Mouse (Mus musculus): Measurements from ENCODE around the gene Apoc4. TPM values are rescaled to one million over a fixed set of nuclear protein-coding genes. Genes with fewer than 3 reads are reported as not detected.
A peak's percentile ranks its signal among the peaks of the same experiment; 100 is the strongest.
"Not testable (repeated sequence)": the region's sequence is repeated elsewhere in the genome, so short reads cannot be mapped to it uniquely, and the experiment has no call there.

Apoc4 gene
- total RNA-seq, 4 experiments from 2014 or later: not detected

DNA sequence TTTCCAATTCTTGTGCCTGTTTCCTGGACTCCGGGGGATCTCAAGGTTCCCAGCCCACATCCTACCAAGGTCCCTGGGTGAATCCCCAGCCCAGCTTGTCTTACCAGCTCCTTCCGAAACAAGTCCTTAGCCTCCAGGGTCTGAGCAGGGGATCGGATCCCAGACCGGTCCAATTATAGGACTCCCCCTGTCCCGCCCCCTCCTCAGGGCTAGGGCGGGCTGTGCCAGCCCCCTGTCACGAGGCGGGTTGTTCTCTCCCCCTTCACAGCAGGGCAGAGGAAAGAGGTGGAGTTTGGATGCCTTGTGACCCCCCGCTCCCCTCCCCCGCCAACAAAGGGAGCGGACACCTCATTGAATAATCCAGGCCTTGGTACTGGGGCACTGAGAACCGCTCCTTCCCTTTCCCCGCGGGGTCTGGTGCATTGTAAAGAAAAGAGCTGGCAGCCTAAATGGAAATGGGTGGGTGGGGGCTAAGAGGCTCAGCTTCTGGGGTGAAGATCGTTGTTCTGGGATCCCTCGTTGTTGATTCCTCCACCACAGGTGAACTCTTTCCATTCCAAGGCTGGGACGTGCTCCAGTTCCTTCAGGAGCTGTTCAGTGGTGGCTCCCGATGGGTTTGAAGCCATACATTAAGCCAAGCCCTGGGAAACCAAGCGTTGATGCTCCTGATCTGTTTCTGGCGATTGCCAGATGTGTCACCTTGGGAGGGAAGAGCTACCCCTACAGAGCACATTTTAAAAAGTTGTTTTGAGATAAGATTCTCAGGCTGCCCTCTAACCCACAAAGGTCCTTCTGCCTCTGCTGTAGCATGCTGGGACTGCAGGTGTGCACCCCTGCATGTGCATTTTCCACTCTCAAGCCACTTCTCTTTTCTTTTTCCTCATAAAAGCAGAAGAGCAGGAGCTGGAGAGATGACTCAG lies 17.9 kb upstream of the Apoc4 start, which contains the start of gene Apoe:
Gene Apoe (minus strand): TSS at position 282 of the 920 bp plus-strand sequence.
- DNase-seq (ENCODE audit: low spot score): peak; percentile 63

DNA sequence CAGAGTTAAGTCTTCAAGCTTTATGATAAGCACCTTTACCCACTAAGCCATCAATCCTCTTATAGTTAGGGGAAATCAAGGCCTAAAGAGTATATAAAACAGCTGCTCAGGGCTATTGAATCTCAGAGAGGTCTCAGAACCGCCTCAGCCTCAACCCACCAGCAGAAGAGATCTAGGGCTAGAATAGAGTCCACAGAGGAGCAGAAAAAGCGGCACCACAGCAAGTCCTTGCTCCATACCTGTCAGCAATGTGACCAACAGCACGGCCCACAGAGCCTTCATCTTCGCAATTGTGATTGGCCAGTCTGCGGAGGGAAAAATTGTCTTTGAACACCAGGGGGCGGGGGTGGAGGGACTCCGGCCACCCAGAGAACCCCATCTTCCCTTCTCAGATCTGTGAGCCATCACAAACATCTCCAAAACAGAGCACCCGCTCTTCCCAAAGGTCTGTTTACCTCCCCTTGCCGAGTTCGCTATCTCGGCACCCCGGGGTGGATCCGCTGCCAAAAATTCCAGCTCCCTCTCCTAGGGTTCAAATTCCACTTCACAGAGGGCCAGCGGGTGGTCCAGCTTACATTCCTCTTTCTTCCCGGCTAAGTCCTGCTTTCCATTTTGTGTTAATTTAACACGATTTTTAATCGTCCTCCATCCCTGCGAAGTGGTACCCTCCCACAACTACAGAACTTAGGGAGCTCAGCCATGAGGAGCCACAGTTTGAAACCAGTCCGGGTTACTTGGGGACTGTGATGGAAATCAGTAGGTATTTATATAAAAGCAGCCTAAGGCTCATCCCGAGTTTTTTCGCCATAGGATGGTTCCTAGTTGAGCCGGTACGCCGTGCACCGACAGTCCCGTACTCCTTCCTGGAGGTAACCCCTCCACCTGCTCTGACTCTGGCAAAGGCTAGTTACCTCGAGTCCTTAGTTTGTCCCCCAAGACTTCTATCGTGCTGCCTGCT lies 16.9 kb upstream of the Apoc4 start:
- DNase-seq (ENCODE audit: low spot score): no peak

DNA sequence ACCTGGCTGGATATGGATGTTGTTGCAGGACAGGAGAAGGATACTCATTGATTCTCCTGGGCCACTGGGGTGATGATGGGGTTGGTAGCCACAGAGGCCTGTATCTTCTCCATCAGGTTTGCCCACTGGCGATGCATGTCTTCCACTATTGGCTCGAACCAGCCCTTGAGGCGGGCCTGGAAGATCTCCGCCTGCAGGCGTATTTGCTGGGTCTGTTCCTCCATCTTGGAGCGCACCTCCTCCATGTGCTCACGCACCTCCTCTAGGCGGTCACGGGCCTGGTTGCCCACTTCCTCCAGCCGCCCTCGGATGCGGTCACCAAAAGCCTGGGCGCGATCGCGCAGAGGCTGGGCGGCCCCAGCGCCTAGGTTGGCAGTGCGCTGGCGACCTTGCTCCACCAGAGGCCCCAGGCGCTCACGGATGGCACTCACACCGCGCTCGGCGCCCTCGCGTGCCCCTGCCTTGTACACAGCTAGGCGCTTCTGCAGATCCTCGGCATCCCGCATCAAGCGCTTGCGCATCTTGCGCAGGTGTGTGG lies 15.1 kb upstream of the Apoc4 start:
- no peak for DNase-seq (ENCODE audit: low spot score)

- DNase-seq (ENCODE audit: low spot score): no peak
These were observed 14.6 kb upstream of the Apoc4 start for GRCm38 (mm10) chr7:19695881-19696280.

- DNase-seq (ENCODE audit: low spot score): no peak
These were observed 13.9 kb upstream of the Apoc4 start for GRCm38 (mm10) chr7:19695213-19695594.

DNA sequence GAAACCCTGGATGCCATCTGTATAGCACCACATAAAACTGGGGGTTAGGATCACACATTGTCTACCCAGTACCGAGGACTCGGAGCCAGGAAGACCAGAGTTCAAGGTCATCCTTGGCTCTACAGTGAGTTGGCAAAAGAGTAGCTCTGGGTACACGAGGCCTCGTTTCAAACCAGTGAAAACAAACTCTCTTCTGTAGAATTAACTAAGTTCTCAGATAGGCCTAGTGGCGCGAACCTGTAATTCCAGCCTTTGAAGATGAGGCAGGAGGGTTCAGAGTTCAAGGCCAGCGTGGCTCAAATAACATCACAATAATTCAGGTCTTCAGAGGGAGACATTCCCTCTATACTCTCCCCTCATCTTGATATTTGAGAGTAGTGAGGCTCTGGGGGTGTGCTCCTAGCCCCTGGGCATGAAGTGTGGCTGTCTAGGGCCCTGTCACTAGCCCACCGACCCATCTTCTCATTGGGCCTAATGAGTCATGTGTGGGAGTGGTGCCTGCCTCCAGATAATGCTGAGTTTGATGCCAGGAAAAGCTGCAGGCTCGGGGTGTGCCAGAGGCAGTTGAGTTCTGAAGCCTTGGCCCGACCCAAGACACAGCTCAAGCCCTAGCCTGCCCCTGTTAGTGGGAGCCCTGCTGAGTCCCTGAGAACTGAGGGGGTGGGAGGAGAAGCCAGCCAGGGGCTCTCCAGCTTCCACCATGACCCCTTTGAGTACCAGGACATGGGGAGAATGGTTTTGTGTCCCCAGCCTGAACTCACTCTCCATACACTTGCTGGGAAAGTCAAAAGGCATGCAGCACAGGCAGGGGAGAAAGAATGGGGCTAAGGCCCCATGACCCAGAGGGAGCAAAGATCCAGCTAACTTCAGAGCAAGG lies 13.3 kb upstream of the Apoc4 start:
- no peak for DNase-seq (ENCODE audit: low spot score)

DNA sequence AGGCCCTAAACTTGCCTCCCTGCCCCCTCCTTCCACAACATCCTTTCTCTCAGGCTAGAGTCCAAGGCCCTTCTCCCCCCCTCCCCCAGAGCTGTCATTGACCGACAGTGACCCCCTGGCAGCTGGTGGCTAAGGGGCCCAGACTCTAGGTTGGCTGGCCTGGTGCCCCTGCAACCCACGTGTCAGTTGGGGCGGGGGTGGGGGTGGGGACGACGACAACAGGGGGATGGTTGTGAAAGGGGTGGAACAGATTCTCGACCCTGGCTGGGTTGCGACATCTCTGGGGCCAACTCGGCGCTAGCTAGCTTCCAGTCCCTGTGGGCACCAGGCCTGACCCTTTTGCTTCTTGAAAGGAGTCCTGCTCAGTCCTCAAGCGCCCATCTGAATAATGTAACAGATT lies 12.1 kb upstream of the Apoc4 start:
- no peak for DNase-seq (ENCODE audit: low spot score)

GRCm38 (mm10) chr7:19691873-19692865 lies 10.9 kb upstream of the Apoc4 start, which contains the start of gene Apoc1:
Gene Apoc1 (minus strand): TSS chr7:19692660.
- no peak for DNase-seq (ENCODE audit: low spot score)

DNA sequence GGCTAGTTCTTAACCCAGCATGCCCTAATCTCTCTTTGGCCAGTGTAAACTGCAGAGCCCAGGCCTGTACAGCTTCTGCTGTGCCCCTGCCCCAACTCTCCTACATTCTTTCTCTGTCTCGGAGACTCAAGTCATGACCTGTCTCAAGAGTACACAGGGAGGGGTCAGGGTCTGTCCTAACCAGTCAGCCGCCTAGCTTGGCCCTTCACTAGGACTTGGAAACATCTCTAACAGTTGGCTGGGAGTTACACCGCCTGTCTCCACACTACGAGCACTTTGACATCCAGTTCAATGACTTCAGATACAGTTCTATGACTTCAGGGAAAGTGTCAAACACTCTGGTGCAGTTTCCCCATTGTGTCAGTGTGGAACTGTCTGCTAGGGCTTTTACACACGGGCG lies 10.2 kb upstream of the Apoc4 start:
- DNase-seq (ENCODE audit: low spot score): no peak

DNA sequence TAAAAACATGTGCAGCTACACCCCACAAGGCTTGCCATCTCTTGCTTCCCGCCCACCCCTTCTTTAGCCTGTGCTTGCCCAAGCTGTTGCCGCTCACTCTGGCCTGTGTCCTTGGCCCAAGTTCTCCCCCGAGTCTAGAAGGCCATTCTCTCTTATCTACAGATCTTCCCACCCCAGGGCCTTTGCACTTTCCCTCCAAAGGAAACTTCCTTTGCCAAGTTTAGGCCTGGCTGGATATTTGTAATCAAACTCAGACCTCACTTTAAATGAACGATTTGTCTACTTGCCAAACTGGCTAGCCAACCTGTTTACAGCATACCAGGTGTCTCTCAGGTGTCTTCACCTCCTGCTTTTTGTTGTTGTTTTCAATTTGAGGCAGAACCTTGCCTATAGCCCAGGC lies 9.6 kb upstream of the Apoc4 start:
- no peak for DNase-seq (ENCODE audit: low spot score)

DNA sequence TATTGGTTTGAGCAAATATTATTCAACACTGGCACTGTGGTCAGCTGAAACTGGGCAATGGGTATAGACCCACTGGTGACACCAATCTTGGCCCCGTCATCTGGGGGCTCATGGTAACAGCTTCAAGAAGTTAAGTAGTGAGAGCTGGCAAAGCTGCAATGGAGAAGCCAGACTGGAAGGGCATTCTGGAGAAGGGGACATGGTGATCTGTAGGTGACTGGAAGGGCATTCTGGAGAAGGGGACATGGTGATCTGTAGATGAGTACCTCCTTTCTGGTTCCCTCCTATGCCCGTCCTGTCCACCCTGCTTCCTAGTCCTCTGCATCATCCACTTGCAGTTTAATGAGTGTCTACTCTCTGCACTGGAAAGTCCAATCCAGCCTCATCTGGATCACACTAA lies 7.3 kb upstream of the Apoc4 start:
- no peak for DNase-seq (ENCODE audit: low spot score)

- no peak for DNase-seq (ENCODE audit: low spot score)
These were observed 6.8 kb upstream of the Apoc4 start for GRCm38 (mm10) chr7:19688101-19688500.

DNA sequence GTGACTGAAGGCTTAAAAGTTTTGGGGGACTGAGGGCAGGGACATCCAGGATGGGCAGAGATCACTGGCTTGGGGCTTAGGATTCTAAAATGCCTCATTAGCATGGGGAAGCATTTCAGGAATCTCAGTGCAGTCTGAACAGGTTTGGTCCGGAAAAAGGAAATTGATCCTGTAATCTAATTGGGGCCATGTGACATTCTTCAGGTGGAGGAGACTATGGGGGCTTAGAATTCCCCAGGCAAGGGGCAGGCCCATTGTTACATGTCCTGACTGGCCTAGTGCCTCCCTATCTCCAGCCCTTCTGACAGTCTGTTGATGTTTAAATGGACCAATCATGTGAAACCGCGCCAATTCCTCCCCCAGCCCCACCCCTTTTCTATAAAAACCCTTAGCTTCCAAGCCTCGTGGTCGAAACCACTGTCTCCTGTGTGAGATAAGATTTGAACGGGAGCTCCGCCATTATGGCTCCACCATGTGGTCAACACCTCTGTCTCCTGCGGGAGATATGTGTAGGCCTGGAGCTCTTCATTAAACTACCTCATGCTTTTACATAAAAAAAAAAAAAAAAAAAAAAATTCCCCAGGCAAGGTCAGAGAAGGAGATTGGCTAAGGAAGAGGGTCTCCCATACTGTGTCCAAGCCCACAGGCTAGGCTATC lies 5.8 kb upstream of the Apoc4 start:
- DNase-seq (ENCODE audit: low spot score): not testable (repeated sequence)

DNA sequence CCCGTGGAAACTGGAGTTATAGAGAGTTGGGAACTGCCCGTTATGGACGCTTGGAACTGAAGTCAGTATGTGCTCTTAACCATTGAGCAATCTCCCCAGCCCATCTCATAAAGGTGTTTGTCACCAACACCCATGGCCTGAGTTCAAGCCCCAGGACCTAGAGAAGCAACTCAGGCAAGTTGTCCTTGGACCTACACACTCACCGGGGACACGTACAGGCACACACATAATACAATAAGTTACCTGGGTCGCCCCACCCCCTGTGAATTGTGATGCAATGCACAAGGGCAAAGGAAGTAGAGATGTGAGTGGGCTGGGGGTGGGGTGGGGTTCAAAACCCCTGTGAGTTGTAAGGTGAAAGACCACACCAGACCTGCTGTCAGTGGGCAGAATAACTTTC lies 5.2 kb upstream of the Apoc4 start:
- DNase-seq (ENCODE audit: low spot score): no peak

DNA sequence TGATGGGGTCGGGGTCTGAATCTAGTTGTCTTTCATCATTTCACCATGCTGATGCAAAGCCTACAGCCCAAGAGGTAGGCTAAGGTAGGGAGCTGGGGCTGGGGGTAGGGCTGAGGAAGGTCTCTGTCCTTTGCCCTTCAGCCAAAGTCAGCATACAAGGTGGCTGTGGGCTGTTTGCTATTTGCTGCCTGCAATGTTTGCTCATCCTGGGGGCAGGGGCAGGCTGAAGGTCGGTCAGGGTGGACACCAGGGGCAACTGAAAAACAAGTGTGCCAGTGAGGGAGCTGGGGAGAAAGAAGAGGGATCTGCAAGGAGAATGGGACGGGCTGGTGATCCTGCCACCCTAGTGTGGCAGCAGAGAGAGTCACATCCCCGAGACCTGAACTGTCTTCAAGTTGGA lies 4.1 kb upstream of the Apoc4 start:
- DNase-seq (ENCODE audit: low spot score): no peak

GRCm38 (mm10) chr7:19683771-19684201 lies 2.5 kb upstream of the Apoc4 start:
- no peak for DNase-seq (ENCODE audit: low spot score)

DNA sequence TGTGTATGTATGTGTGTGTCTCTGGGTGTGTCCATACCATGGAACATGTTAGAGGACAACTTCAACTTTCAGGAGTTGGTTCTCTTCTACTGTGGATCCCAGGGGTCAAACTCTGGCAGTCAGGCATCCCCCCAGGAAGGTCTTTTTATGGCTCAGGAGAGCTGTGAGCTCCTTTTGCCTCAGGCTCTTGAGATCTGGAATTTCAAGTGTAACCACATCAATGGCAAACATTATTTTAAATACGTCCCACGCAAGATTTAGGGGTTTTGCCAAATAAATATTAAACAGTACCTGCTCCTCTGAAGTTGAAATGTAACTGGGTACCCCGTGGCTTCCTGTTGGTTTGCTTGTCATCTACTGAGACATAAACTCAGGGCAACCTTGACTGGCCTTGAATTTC lies 1.7 kb upstream of the Apoc4 start:
- no peak for DNase-seq (ENCODE audit: low spot score)

DNA sequence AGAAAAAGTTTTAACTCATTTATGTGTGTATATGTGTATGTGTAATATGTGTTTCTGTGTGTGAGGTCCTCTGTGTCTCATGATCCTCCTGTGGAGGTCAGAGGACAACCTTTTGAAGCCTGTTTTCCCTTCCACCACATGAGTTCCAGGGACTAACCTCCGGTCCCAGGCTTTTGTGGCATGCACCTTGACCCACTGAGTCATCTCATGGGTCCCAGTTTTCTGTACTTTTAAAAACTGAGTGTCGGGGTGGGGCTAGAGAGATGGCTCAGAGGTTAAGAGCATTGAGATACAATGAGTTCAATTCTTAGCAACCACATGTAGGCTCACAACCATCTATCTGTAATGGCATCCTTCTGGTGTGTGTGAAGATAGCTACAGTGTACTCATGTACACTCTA lies 577 bp downstream of the Apoc4 start:
- DNase-seq (ENCODE audit: low spot score): no peak

DNA sequence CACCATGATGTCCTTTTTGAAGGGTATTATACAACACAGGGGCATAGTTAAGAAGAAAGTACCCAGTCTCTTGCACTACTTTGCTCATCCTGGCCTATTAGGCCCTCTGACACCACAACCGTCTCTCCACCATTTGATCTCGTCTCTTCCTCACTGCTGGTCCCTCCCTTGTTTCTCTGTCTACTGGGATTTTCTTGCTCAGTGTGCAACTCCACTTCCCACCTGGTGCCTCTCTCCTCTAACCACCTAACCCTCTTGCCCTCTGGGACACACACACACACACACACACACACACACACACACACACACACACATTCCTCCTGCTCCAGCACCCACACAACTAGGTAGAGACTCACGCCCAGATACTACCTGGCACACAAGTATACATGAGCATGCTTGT lies 2.4 kb downstream of the Apoc4 start:
- no peak for DNase-seq (ENCODE audit: low spot score)

Data from heart, adult 8-10 months (tissue).